Mouse (Mus musculus) G1E (cell line): Measurements from ENCODE around the gene Pxn.

ENCODE experiments used
- CTCF ChIP-seq: IDR thresholded peaks from 2 replicates; pipeline ENCODE4 v1.5.1; 2012; ENCODE audit warnings: low read depth, low read length, inconsistent platforms, mixed read lengths
- GATA1 ChIP-seq: IDR thresholded peaks from 2 replicates; pipeline ENCODE4 v1.6.1; 2012; ENCODE audit warnings: borderline replicate concordance, low read length, inconsistent platforms, mixed read lengths
- GATA2 ChIP-seq: IDR thresholded peaks from 2 replicates; pipeline ENCODE4 v1.6.1; 2012; ENCODE audit warnings: low read depth, low read length, inconsistent platforms, borderline replicate concordance
- POLR2AphosphoS5 ChIP-seq: IDR thresholded peaks from 2 replicates; pipeline ENCODE4 v1.6.1; 2012; ENCODE audit warnings: low read depth, low read length, inconsistent platforms; ENCODE audit not compliant: insufficient replicate concordance
- TAL1 ChIP-seq: conservative IDR thresholded peaks from 2 replicates; pipeline ENCODE4 v1.6.1; 2012; ENCODE audit warnings: low read depth, low read length, inconsistent platforms, mixed read lengths

DNA sequence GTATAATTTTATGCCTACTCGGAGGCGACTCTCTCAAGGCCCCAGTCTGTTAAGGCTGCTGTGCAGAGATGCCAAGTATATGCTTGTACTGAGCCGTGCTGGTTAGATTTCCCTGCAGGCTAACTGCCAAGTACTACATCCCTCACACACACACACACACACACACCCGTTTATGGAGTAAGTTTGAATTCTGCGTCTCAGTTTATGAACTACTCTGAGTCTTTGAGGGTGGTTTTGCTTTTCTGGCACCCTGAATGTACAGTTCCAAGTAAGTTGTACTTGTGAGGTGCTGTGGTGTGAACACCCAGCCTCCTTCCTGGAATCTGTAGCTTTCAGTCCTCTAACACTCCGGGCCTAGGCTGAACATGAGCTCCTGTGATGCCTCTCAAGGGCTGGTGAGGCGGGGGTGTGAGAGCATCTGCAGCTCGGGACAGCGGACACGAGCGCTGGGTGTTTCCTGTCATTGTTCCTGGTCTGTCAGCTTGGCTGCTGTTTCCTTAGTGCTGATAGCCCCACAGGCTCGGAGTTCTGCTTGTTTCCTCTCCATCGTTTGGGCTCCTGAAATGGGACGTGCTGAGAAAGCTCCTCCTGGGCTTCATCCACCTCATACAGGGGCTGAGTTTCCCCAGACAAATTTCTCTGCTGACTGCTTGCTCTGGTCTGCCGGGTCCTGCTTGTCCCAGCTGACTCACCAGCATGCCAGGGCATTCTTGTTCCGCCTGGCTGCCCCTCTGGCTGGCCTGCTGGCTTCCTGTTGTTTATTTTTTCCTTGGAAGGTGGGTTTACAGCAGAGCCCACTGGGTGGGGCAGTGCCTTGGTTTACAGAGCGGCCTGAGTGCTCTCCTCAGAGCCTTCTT, 66.4 kb downstream of the Pxn start:
- TF ChIP-seq CTCF, result no peak
- TF ChIP-seq TAL1, result no peak
- TF ChIP-seq GATA1, result no peak
- no peak for TF ChIP-seq GATA2
- TF ChIP-seq POLR2AphosphoS5, result no peak
